ENCODE assay signal across 8 mouse cellular contexts in genomic region chr2:164913428-164913786, GRCm38 (mm10). TPM values are rescaled to one million over a fixed set of nuclear protein-coding genes. Genes with fewer than 3 reads are reported as not detected.
A peak's percentile ranks its signal among the peaks of the same experiment; 100 is the strongest.
DNase-seq lines count a peak whose midpoint lies in the region; ATAC-seq lines count a peak whose summit lies in the region.

No protein-coding gene starts in this region.

- no peaks in the 10 kb centered on the region for H3K27me3 ChIP-seq in heart, embryonic 12.5 days (replicated peaks)
- no peaks in the 10 kb centered on the region for H3K27me3 ChIP-seq in limb, embryonic 10.5 days (ENCODE audit: low read depth, poor library complexity, severe bottlenecking)

- no peaks in the 10 kb centered on the region for H3K9me3 ChIP-seq in heart, embryonic 12.5 days (replicated peaks)
- H3K9me3 ChIP-seq in limb, embryonic 10.5 days (replicated peaks) = no peaks in the 10 kb centered on the region

- no peak overlapping the region for H3K4me2 ChIP-seq in heart, embryonic 12.5 days

- H3K36me3 ChIP-seq in heart, embryonic 12.5 days = peaks cover 19% of the 10 kb centered on the region
- H3K36me3 ChIP-seq in macrophage (ENCODE audit: inconsistent target) = peaks cover 8% of the 10 kb centered on the region
- H3K36me3 ChIP-seq in limb, embryonic 10.5 days = peaks cover 31% of the 10 kb centered on the region

- DNase-seq in 3T3-L1 (ENCODE audit: low read depth, low spot score) = peak; percentile 62
- DNase-seq in B cell, adult 2 months = peak; percentile 85
- peak; percentile 84 to 89 for DNase-seq in thymus, postnatal 36 days
- no peak for DNase-seq in cerebellum, postnatal 36 days
- DNase-seq in limb, embryonic 10.5 days (ENCODE audit: low spot score) = no peak
- DNase-seq in retina, postnatal 1 day = no peak

- 81% methylated on average over 2 of the region's 2 CpGs for WGBS in heart, embryonic 12.5 days
- WGBS in macrophage (ENCODE audit: missing documents) = 42% methylated on average over 2 of the region's 2 CpGs
- WGBS in limb, embryonic 10.5 days = 89% methylated on average over 2 of the region's 2 CpGs

- H3K27ac ChIP-seq in heart, embryonic 12.5 days (ENCODE audit: poor library complexity, severe bottlenecking) = peak overlapping the region; percentile 17; the same call in 1 of the 2 replicates
- H3K27ac ChIP-seq in macrophage = peak overlapping the region; percentile 98
- H3K27ac ChIP-seq in limb, embryonic 10.5 days = no peak overlapping the region

- peaks cover 21% of the 10 kb centered on the region for H3K79me2 ChIP-seq in macrophage (ENCODE audit: inconsistent target)

- no peak overlapping the region for H3K4me3 ChIP-seq in heart, embryonic 12.5 days
- no peak overlapping the region for H3K4me3 ChIP-seq in macrophage (ENCODE audit: inconsistent target)
- no peak overlapping the region for H3K4me3 ChIP-seq in limb, embryonic 10.5 days

- ATAC-seq in heart, embryonic 12.5 days (ENCODE audit: insufficient number of reproducible peaks, low FRiP score) = no peak

- H3K4me1 ChIP-seq in heart, embryonic 12.5 days (replicated peaks) = peaks cover 25% of the 10 kb centered on the region
- peaks cover 33% of the 10 kb centered on the region for H3K4me1 ChIP-seq in limb, embryonic 10.5 days

- H3K9ac ChIP-seq in heart, embryonic 12.5 days = no peak overlapping the region

RNA-seq across cellular contexts. Expression of gene Zfp335, which starts 1.9 kb away (rescaled TPM):
- 11.4 and 12.2 TPM in 2 replicates for polyA plus RNA-seq in heart, embryonic 12.5 days (2016; fragmentation: Nextera tagmentation; extraction: Ambion mirVana)
- total RNA-seq in macrophage (2018; cell fraction: chromatin; rRNA removed) = 10 to 100 TPM; 38.2 to 87.8 (median 57.1) TPM
- total RNA-seq in macrophage (2018; cell fraction: cytosol; rRNA removed) = 10 to 100 TPM in 2 of 26 experiments, 1 to 10 TPM in 24; 5.7 to 11.6 (median 8.0) TPM
- 10 to 100 TPM; 18.4 to 52.9 (median 31.3) TPM for total RNA-seq in macrophage (2018; cell fraction: nucleus; rRNA removed)
- 6.8 to 9.1 TPM (median 7.0 TPM) in 3 replicates for polyA plus RNA-seq in macrophage (2018)
- polyA plus RNA-seq in limb, embryonic 10.5 days (2016; fragmentation: Nextera tagmentation; extraction: Ambion mirVana) = 18.0 and 21.3 TPM in 2 replicates

RNA-seq across cellular contexts. Expression of gene Mmp9, which starts 27.2 kb away (rescaled TPM):
- polyA plus RNA-seq in heart, embryonic 12.5 days (2016; fragmentation: Nextera tagmentation; extraction: Ambion mirVana) = 0.42 TPM in 2 replicates
- total RNA-seq in macrophage (2018; cell fraction: chromatin; rRNA removed) = under 1 TPM in 4 of 26 experiments, not detected in 22; 0.22 to 0.55 (median 0.39) TPM
- total RNA-seq in macrophage (2018; cell fraction: cytosol; rRNA removed) = 1 to 10 TPM in 2 of 26 experiments, under 1 TPM in 24; 0.10 to 1.1 (median 0.53) TPM
- total RNA-seq in macrophage (2018; cell fraction: nucleus; rRNA removed) = 1 to 10 TPM in 6 of 26 experiments, under 1 TPM in 16, not detected in 4; 0.22 to 2.8 (median 0.58) TPM
- polyA plus RNA-seq in macrophage (2018) = 0.22 to 2.2 TPM (median 0.77 TPM) in 3 replicates
- 0.31 and 0.33 TPM in 2 replicates for polyA plus RNA-seq in limb, embryonic 10.5 days (2016; fragmentation: Nextera tagmentation; extraction: Ambion mirVana)

RNA-seq across cellular contexts. Expression of gene Pcif1, which starts 34.3 kb away (rescaled TPM):
- 52.1 and 53.1 TPM in 2 replicates for polyA plus RNA-seq in heart, embryonic 12.5 days (2016; fragmentation: Nextera tagmentation; extraction: Ambion mirVana)
- total RNA-seq in macrophage (2018; cell fraction: chromatin; rRNA removed) = 10 to 100 TPM; 27.5 to 75.8 (median 51.5) TPM
- total RNA-seq in macrophage (2018; cell fraction: cytosol; rRNA removed) = 10 to 100 TPM; 18.5 to 35.7 (median 25.1) TPM
- 10 to 100 TPM; 21.4 to 47.0 (median 31.9) TPM for total RNA-seq in macrophage (2018; cell fraction: nucleus; rRNA removed)
- polyA plus RNA-seq in macrophage (2018) = 14.5 to 26.1 TPM (median 19.1 TPM) in 3 replicates
- 73.7 and 86.7 TPM in 2 replicates for polyA plus RNA-seq in limb, embryonic 10.5 days (2016; fragmentation: Nextera tagmentation; extraction: Ambion mirVana)

RNA-seq across cellular contexts. Expression of gene Slc12a5, which starts 47.2 kb away (rescaled TPM):
- 0.82 and 1.3 TPM in 2 replicates for polyA plus RNA-seq in heart, embryonic 12.5 days (2016; fragmentation: Nextera tagmentation; extraction: Ambion mirVana)
- total RNA-seq in macrophage (2018; cell fraction: chromatin; rRNA removed) = 1 to 10 TPM in 6 of 26 experiments, under 1 TPM in 14, not detected in 6; 0.13 to 2.2 (median 0.54) TPM
- under 1 TPM in 8 of 26 experiments, not detected in 18; 0.03 to 0.08 (median 0.05) TPM for total RNA-seq in macrophage (2018; cell fraction: cytosol; rRNA removed)
- 1 to 10 TPM in 1 of 26 experiments, under 1 TPM in 8, not detected in 17; 0.06 to 1.1 (median 0.12) TPM for total RNA-seq in macrophage (2018; cell fraction: nucleus; rRNA removed)
- not detected in 3 replicates for polyA plus RNA-seq in macrophage (2018)
- polyA plus RNA-seq in limb, embryonic 10.5 days (2016; fragmentation: Nextera tagmentation; extraction: Ambion mirVana) = 0.83 and 1.0 TPM in 2 replicates

RNA-seq across cellular contexts. Expression of gene Pltp, which starts 55.9 kb away (rescaled TPM):
- polyA plus RNA-seq in heart, embryonic 12.5 days (2016; fragmentation: Nextera tagmentation; extraction: Ambion mirVana) = 9.7 and 9.9 TPM in 2 replicates
- total RNA-seq in macrophage (2018; cell fraction: chromatin; rRNA removed) = 100 to 1,000 TPM; 103 to 546 (median 287) TPM
- 1,000 to 10,000 TPM in 3 of 26 experiments, 100 to 1,000 TPM in 23; 293 to 1,067 (median 626) TPM for total RNA-seq in macrophage (2018; cell fraction: cytosol; rRNA removed)
- total RNA-seq in macrophage (2018; cell fraction: nucleus; rRNA removed) = 1,000 to 10,000 TPM in 1 of 26 experiments, 100 to 1,000 TPM in 25; 381 to 1,006 (median 769) TPM
- polyA plus RNA-seq in macrophage (2018) = 538 to 865 TPM (median 584 TPM) in 3 replicates
- polyA plus RNA-seq in limb, embryonic 10.5 days (2016; fragmentation: Nextera tagmentation; extraction: Ambion mirVana) = 20.2 and 24.9 TPM in 2 replicates

Comparison
In these comparisons a context has a peak if more than half of its experiments do, and no peak if none do; other contexts are left out.
1. DNase-seq: peak in 3T3-L1 (single experiment), B cell, adult 2 months (2 of 2) and thymus, postnatal 36 days (2 of 2); none in cerebellum, postnatal 36 days (0 of 2), limb, embryonic 10.5 days (single experiment) and retina, postnatal 1 day (single experiment).